Mouse (Mus musculus): ENCODE data around the gene Lrig1.

GRCm38 (mm10) chr6:94596761-94597485, 103.0 kb downstream of the Lrig1 start:
- TF ChIP-seq CTCF (IDR thresholded peaks at IDR 0.05; ENCODE audit: low read depth), result peak; percentile 57
- TF ChIP-seq EP300 (optimal IDR thresholded peaks at IDR 0.05), result no peak
